Mouse (Mus musculus): ENCODE measurements around the gene Akr1c18.

DNA sequence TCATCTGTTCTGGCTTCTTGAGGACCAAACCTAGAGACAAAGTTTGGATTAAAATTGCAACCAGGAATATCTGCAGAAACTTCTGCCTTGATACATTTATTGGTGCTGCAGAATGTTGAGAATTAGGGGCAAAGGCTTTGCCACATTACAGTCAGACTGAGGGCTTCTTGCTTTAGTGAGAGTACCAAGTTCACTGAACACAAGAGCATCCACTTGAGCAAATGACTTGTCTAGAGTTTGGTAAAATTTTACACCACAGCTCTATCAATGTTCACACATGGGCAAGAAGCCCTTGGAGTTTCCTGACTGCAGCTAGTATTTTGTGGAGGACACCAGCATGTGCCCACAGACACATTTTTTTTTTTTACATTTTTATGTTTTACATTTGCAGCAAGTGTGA, 47.7 kb downstream of the Akr1c18 start:
- TF ChIP-seq CTCF (IDR thresholded peaks at IDR 0.05; ENCODE audit: extremely low read depth, insufficient read length, insufficient replicate concordance, low read depth, low read length) (no peak), POLR2A (IDR thresholded peaks at IDR 0.05; ENCODE audit: low read depth, low read length) (no peak)
